Mouse (Mus musculus): ENCODE measurements around the gene Iqce. TPM values are rescaled to one million over a fixed set of nuclear protein-coding genes. Genes with fewer than 3 reads are reported as not detected.
A peak's percentile ranks its signal among the peaks of the same experiment; 100 is the strongest.

Iqce gene
- polyA plus RNA-seq, 1 experiment from 2014 or later = 18.2 TPM

DNA sequence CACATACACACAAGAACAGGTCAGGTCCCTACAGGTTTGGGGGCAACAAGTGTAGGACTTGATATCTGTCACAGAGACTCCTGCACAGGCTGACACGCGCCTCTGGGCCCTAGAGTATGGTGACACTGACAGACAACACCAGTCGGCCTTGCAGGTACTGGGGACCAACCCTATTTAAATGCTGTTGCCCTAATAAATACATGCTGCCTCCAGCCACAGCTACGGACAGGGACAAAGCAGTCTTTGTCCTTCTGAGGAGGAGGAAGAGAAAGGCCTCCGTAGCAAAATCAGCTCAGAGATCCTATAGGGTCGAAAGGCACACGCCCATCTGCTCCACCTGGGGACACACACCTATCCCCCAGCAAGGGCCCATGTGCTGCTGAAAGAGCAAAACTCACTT, 6.2 kb downstream of the Iqce start:
- peaks cover 12% of the 10 kb centered on the region for H3K4me1 ChIP-seq (ENCODE audit: control insufficient read depth, insufficient read depth, low read length)
- H3K4me3 ChIP-seq (ENCODE audit: low read length) = no peak overlapping the region
- no peaks in the 10 kb centered on the region for H3K27me3 ChIP-seq (replicated peaks; ENCODE audit: control insufficient read depth, insufficient read depth, low read length)
- peak; percentile 50 for ATAC-seq
- H3K27ac ChIP-seq (ENCODE audit: low read length) = peak overlapping the region; percentile 33; the same call in 1 of the 2 replicates
- H3K9ac ChIP-seq (ENCODE audit: low read depth, low read length) = no peak overlapping the region
- H3K9me3 ChIP-seq (ENCODE audit: control insufficient read depth, low read length) = no peaks in the 10 kb centered on the region
- 67% methylated on average over 7 of the region's 7 CpGs for WGBS
- H3K4me2 ChIP-seq (ENCODE audit: low read depth, low read length) = no peak overlapping the region
- H3K36me3 ChIP-seq (ENCODE audit: control insufficient read depth, insufficient read depth, low read length) = peaks cover 8% of the 10 kb centered on the region

DNA sequence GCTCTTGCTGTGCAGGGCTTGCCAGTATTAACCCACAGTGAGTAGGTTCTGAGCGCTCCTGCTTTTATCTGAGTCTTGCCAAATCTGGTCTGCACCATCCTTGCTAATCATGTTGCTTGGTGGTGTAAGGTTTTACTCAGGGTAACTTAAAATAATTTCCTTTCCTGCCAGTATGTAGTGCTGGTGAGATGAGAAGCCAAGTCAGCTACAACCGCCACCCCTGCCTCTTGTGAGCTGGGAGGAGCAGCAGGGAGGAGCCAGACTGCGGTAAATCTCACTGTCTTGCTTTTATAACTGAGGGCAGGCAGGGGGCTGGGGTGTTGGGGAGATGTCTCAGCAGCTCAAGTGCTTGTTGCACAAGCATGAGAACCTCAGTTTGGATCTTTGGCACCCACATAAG, 13.7 kb downstream of the Iqce start:
- H3K27ac ChIP-seq (ENCODE audit: low read length) = no peak overlapping the region
- H3K4me2 ChIP-seq (ENCODE audit: low read depth, low read length) = no peak overlapping the region
- no peaks in the 10 kb centered on the region for H3K27me3 ChIP-seq (replicated peaks; ENCODE audit: control insufficient read depth, insufficient read depth, low read length)
- H3K9me3 ChIP-seq (ENCODE audit: control insufficient read depth, low read length) = no peaks in the 10 kb centered on the region
- H3K36me3 ChIP-seq (ENCODE audit: control insufficient read depth, insufficient read depth, low read length) = 0 out of 2 replicates have a peak, but pooled peaks cover 2% of the 10 kb centered on the region
- no peak overlapping the region for H3K9ac ChIP-seq (ENCODE audit: low read depth, low read length)
- ATAC-seq = no peak
- H3K4me3 ChIP-seq (ENCODE audit: low read length) = no peak overlapping the region
- 63% methylated on average over 3 of the region's 3 CpGs for WGBS
- no peaks in the 10 kb centered on the region for H3K4me1 ChIP-seq (ENCODE audit: control insufficient read depth, insufficient read depth, low read length)

DNA sequence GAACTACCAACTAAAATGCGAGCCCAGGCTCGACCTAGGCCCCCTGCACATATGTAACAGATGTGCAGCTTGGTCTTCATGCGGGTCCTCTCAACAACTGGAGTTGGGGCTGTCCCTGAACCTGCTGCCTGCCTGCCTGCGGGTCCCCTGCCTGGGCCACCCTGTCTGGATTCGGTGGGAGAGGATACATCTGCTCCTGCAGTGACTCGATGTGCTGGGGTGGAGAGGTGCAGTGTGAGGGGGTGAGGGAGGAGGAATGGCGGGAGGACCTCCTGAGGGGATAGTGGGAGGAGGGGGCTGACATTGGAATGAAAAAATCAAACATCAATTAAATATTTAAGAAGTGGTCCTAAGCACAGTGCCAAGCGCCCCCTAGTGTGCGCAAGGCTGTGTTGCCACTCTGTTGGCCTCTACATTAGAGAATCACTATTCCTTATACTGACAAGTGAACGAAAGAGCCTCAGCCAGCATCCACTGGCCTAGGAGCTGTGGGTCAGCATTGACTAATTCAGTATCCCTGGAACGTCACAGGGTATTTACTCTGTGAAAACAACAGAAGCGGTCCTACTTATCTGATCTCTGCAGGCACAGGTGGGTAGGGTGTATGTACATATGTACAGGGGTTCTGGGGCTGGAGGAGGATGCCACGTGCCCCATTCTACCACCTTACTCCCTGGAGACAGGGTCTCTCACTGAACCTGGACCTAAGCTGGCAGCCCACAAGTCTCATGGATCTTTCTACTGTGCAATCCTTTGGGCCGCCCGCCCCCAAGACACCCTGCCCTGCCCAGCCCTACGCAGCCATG, 17.6 kb downstream of the Iqce start:
- 64% methylated on average over 16 of the region's 16 CpGs for WGBS

DNA sequence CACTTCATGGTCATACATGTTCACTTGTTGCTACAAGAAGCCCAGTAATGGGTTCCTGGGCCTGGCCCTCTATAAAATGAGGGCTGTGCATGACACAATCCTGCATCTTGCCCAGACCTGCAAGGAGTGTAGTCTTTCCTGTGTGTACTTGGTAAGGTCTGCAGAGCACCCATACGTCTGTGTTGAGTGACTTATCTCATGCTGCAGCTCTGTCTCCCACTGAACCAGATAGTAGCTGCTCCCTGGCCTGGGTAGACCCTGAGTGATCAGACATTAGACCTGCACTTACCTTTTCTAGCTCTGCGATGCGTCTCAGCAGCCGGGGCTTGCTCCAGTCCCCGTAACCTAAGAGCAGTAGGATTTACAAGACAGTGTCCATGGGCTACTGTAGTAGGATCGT, 20.1 kb downstream of the Iqce start:
- Histone ChIP-seq H3K9ac (ENCODE audit: low read depth, low read length) (no peak overlapping the region), H3K36me3 (ENCODE audit: control insufficient read depth, insufficient read depth, low read length) (peaks cover 4% of the 10 kb centered on the region; the same call in 1 of the 2 replicates), H3K9me3 (ENCODE audit: control insufficient read depth, low read length) (no peaks in the 10 kb centered on the region), H3K4me3 (ENCODE audit: low read length) (no peak overlapping the region), H3K27ac (ENCODE audit: low read length) (no peak overlapping the region), H3K27me3 (replicated peaks; ENCODE audit: control insufficient read depth, insufficient read depth, low read length) (no peaks in the 10 kb centered on the region), H3K4me2 (ENCODE audit: low read depth, low read length) (no peak overlapping the region), H3K4me1 (ENCODE audit: control insufficient read depth, insufficient read depth, low read length) (no peaks in the 10 kb centered on the region)
- no peak for ATAC-seq
- 95% methylated on average over 6 of the region's 6 CpGs for WGBS

More for the DNA sequence above, 17.6 kb downstream of the Iqce start:
- no peak overlapping the region for H3K27ac ChIP-seq (ENCODE audit: low read length)
- peak; percentile 58; the same call in 1 of the 2 replicates for ATAC-seq
- no peak overlapping the region for H3K4me2 ChIP-seq (ENCODE audit: low read depth, low read length)
- H3K9ac ChIP-seq (ENCODE audit: low read depth, low read length) = no peak overlapping the region
- H3K4me1 ChIP-seq (ENCODE audit: control insufficient read depth, insufficient read depth, low read length) = no peaks in the 10 kb centered on the region
- H3K36me3 ChIP-seq (ENCODE audit: control insufficient read depth, insufficient read depth, low read length) = no peaks in the 10 kb centered on the region
- no peaks in the 10 kb centered on the region for H3K9me3 ChIP-seq (ENCODE audit: control insufficient read depth, low read length)
- no peaks in the 10 kb centered on the region for H3K27me3 ChIP-seq (replicated peaks; ENCODE audit: control insufficient read depth, insufficient read depth, low read length)
- H3K4me3 ChIP-seq (ENCODE audit: low read length) = no peak overlapping the region

DNA sequence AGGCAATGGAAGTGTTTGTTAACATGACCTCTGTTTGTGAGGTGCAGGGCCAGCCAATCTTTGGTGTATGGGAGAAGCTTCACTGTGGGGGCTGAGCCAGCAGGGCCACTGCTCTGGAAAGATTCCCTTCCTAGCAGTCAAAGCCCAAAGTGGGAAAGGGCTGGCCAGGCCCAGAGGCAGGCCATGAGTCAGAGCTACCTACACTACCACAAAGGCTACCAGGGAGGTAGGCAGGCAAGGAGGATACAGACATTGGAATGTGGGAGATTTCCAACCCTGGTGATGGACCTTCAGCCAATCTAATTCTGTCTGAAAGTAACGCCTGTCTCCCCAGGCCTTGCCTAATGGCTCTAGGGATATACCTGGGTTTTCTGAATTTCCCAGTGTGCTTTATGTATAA, 21.2 kb downstream of the Iqce start:
- Histone ChIP-seq H3K4me1 (ENCODE audit: control insufficient read depth, insufficient read depth, low read length) (no peaks in the 10 kb centered on the region), H3K36me3 (ENCODE audit: control insufficient read depth, insufficient read depth, low read length) (peaks cover 4% of the 10 kb centered on the region; the same call in 1 of the 2 replicates), H3K4me3 (ENCODE audit: low read length) (no peak overlapping the region), H3K9me3 (ENCODE audit: control insufficient read depth, low read length) (no peaks in the 10 kb centered on the region), H3K27me3 (replicated peaks; ENCODE audit: control insufficient read depth, insufficient read depth, low read length) (no peaks in the 10 kb centered on the region), H3K27ac (ENCODE audit: low read length) (no peak overlapping the region), H3K4me2 (ENCODE audit: low read depth, low read length) (no peak overlapping the region), H3K9ac (ENCODE audit: low read depth, low read length) (no peak overlapping the region)
- no peak for ATAC-seq
- WGBS = 92% methylated on average over 1 of the region's 1 CpGs

DNA sequence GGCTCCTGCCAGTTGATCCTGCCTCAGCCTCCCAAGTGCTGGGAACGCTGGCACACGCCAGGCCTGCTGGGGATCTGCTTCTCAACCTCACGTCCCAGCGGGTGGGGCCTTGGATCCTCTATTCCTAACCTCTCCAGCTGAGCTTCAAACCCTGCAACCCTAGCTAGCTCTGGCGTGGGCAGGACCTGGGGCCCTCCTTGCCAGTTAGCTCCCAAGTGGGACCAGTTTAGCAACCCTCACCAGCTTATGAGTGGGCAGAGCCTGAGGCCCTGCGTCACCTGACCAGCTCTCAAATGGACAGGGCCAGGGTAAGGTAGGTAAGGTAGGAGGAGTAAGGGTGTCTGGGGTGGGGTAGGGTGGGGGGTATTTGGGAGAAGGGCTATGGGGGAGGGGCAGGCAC, 22.1 kb downstream of the Iqce start:
- no peak for ATAC-seq
- H3K4me1 ChIP-seq (ENCODE audit: control insufficient read depth, insufficient read depth, low read length) = no peaks in the 10 kb centered on the region
- peaks cover 4% of the 10 kb centered on the region; the same call in 1 of the 2 replicates for H3K36me3 ChIP-seq (ENCODE audit: control insufficient read depth, insufficient read depth, low read length)
- no peak overlapping the region for H3K9ac ChIP-seq (ENCODE audit: low read depth, low read length)
- no peaks in the 10 kb centered on the region for H3K27me3 ChIP-seq (replicated peaks; ENCODE audit: control insufficient read depth, insufficient read depth, low read length)
- WGBS = 84% methylated on average over 6 of the region's 6 CpGs
- no peak overlapping the region for H3K27ac ChIP-seq (ENCODE audit: low read length)
- H3K9me3 ChIP-seq (ENCODE audit: control insufficient read depth, low read length) = no peaks in the 10 kb centered on the region
- H3K4me2 ChIP-seq (ENCODE audit: low read depth, low read length) = no peak overlapping the region
- H3K4me3 ChIP-seq (ENCODE audit: low read length) = no peak overlapping the region

DNA sequence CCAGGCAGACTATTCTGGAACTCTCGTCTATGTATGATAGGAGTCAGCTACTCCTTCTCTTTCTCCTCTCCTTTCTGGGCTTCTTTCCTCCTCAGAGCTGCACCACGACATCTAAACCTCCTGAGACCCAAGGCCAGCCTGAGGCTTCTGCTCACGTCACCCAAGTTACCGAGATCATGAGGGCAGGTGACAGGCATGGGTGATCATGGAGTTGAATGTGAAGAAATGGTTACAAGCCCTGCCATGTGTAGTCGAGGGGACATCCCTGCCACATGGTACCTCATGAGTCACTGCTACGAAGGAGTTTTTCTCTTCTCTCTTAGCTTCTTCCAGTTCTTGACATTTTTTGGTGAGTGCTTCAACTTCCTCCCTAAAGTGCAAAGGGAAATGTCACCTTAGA, 25.0 kb downstream of the Iqce start:
- Histone ChIP-seq H3K36me3 (ENCODE audit: control insufficient read depth, insufficient read depth, low read length) (peaks cover 4% of the 10 kb centered on the region; the same call in 1 of the 2 replicates), H3K4me1 (ENCODE audit: control insufficient read depth, insufficient read depth, low read length) (no peaks in the 10 kb centered on the region), H3K27me3 (replicated peaks; ENCODE audit: control insufficient read depth, insufficient read depth, low read length) (no peaks in the 10 kb centered on the region), H3K27ac (ENCODE audit: low read length) (no peak overlapping the region), H3K9ac (ENCODE audit: low read depth, low read length) (no peak overlapping the region), H3K4me2 (ENCODE audit: low read depth, low read length) (no peak overlapping the region), H3K4me3 (ENCODE audit: low read length) (no peak overlapping the region), H3K9me3 (ENCODE audit: control insufficient read depth, low read length) (no peaks in the 10 kb centered on the region)
- WGBS = 90% methylated on average over 6 of the region's 6 CpGs
- no peak for ATAC-seq

DNA sequence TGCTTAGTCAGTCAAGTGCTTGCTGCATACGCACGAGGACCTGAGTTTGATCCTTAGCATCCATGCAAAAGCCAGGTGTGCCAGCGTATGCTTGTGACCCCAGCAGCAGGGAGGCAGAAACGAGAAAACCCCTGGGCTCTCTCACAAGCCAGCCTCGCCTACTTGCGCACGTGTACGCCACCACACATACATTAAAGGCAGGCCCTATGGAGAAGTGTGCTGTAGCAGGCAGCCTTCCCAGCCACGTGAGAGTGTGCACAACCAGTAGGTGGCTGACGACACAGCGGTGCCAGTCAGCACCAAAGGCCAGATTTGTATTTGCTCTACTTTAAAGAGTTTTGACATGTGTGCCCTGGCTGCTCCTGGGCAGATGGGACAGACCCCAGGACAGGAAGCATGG, 26.5 kb downstream of the Iqce start:
- Histone ChIP-seq H3K4me1 (ENCODE audit: control insufficient read depth, insufficient read depth, low read length) (no peaks in the 10 kb centered on the region; the same call in 1 of the 2 replicates), H3K9me3 (ENCODE audit: control insufficient read depth, low read length) (no peaks in the 10 kb centered on the region), H3K36me3 (ENCODE audit: control insufficient read depth, insufficient read depth, low read length) (peaks cover 4% of the 10 kb centered on the region; the same call in 1 of the 2 replicates), H3K27me3 (replicated peaks; ENCODE audit: control insufficient read depth, insufficient read depth, low read length) (no peaks in the 10 kb centered on the region), H3K27ac (ENCODE audit: low read length) (no peak overlapping the region), H3K4me2 (ENCODE audit: low read depth, low read length) (no peak overlapping the region), H3K4me3 (ENCODE audit: low read length) (no peak overlapping the region), H3K9ac (ENCODE audit: low read depth, low read length) (no peak overlapping the region)
- 88% methylated on average over 11 of the region's 11 CpGs for WGBS
- ATAC-seq = no peak

DNA sequence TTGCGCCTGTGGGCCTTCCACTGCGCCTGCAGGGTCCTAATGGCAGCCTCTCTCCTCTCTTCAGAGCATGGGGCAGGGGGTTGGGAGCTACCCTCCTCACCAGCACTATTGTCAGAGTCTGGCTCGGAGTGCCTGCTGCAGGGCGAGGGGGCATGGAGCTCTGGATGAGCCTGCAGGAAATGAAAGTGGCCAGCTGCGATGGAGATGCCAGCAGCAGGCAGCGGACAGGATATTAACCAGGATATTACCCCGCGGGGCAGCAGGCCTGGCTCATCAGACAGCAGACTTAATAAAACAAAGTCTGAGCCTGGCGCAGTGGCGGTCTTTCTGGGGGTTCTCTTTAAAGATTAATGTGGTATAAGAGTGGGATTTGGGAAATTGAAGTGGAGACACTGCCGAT, 27.1 kb downstream of the Iqce start:
- no peaks in the 10 kb centered on the region; the same call in 1 of the 2 replicates for H3K4me1 ChIP-seq (ENCODE audit: control insufficient read depth, insufficient read depth, low read length)
- H3K9me3 ChIP-seq (ENCODE audit: control insufficient read depth, low read length) = no peaks in the 10 kb centered on the region
- WGBS = 70% methylated on average over 11 of the region's 11 CpGs
- H3K27ac ChIP-seq (ENCODE audit: low read length) = no peak overlapping the region
- H3K4me3 ChIP-seq (ENCODE audit: low read length) = no peak overlapping the region
- no peak for ATAC-seq
- H3K4me2 ChIP-seq (ENCODE audit: low read depth, low read length) = no peak overlapping the region
- H3K36me3 ChIP-seq (ENCODE audit: control insufficient read depth, insufficient read depth, low read length) = peaks cover 4% of the 10 kb centered on the region; the same call in 1 of the 2 replicates
- no peak overlapping the region for H3K9ac ChIP-seq (ENCODE audit: low read depth, low read length)
- H3K27me3 ChIP-seq (replicated peaks; ENCODE audit: control insufficient read depth, insufficient read depth, low read length) = no peaks in the 10 kb centered on the region

Data from intestine, embryonic 16.5 days (tissue).